Mouse (Mus musculus) spleen, adult 2 months (tissue): Measurements from ENCODE around the gene Hsd11b2.

Experiments
- CTCF ChIP-seq: fragments of 200-500 bp; IDR thresholded peaks from 2 replicates; pipeline ENCODE4 v1.5.1; 2011; ENCODE audit warnings: mild to moderate bottlenecking, inconsistent platforms; ENCODE audit not compliant: insufficient read depth, insufficient read length, insufficient replicate concordance; ENCODE audit errors: extremely low read depth
- POLR2A ChIP-seq: fragments of 200-500 bp; IDR thresholded peaks from 2 replicates; pipeline ENCODE4 v1.6.1; 2011; ENCODE audit warnings: low read depth, low read length, inconsistent platforms

DNA sequence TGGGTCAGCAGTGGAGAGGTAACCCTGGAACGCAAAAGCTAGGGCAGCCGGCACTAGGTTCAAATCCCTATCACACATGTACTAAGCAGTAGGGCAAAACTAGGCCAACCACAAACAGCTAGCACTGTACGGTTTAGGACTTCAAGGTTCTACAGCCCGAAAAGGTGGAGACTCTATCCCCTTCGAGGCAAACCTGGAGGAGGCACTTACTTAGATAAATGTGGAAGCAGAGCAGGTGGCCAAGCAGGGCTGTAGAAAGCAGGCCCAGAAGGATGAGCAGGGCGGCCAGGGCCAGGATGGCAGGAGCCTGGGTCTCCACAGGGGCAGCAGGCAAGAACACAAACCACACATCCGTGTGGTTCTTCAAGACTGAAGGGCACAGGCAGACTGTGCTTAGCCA lies 42.4 kb upstream of the Hsd11b2 start:
- TF ChIP-seq CTCF: no peak
- no peak for TF ChIP-seq POLR2A
